Mouse (Mus musculus): ENCODE measurements around the gene Agxt. TPM values are rescaled to one million over a fixed set of nuclear protein-coding genes. Genes with fewer than 3 reads are reported as not detected.

The Agxt gene
- total and polyA plus RNA-seq, 3 experiments: not detected

DNA sequence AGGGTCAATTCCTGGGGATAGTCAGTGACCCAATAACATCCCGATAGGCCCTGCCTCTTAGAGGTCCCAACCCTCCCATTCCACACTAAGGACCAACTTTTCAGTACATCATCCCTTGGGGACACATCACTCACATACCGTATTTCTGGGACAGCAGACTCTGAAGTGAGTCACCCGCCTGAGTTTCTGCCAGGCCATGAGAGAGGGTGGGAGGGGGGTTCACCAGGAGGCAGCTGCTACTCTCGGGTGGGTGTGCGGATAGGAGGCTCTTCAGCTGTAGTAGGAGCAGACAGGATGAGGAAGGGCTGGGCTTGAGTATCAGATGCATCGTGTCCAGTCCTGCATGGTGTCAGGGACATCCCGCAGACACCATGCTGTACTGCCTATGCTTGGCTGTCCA lies 4.7 kb downstream of the Agxt start:
- Histone ChIP-seq H3K4me3 (ENCODE audit: low read depth, low read length) (no peak overlapping the region), H3K9me3 (replicated peaks) (no peaks in the 10 kb centered on the region), H3K27me3 (ENCODE audit: insufficient read depth, low read length) (peaks cover 2% of the 10 kb centered on the region; the same call in 1 of the 2 replicates), H3K4me1 (ENCODE audit: insufficient read depth, low read depth, low read length) (no peaks in the 10 kb centered on the region), H3K36me3 (replicated peaks) (no peaks in the 10 kb centered on the region)
- TF ChIP-seq POLR2AphosphoS5 (IDR thresholded peaks at IDR 0.05; ENCODE audit: insufficient replicate concordance, low read depth, low read length): no peak
- no peak for TF ChIP-seq GATA2 (IDR thresholded peaks at IDR 0.05; ENCODE audit: borderline replicate concordance, low read depth, low read length)
- no peak for TF ChIP-seq TAL1 (conservative IDR thresholded peaks at IDR 0.05; ENCODE audit: low read depth, low read length)
- no peak for TF ChIP-seq CTCF (IDR thresholded peaks at IDR 0.05; ENCODE audit: low read depth, low read length)
- no peak for TF ChIP-seq GATA1 (IDR thresholded peaks at IDR 0.05; ENCODE audit: borderline replicate concordance, low read length)
- DNase-seq (ENCODE audit: low spot score) (no peak), ATAC-seq (ENCODE audit: extremely low read depth, insufficient number of reproducible peaks, low FRiP score, poor library complexity, severe bottlenecking) (no peak)

DNA sequence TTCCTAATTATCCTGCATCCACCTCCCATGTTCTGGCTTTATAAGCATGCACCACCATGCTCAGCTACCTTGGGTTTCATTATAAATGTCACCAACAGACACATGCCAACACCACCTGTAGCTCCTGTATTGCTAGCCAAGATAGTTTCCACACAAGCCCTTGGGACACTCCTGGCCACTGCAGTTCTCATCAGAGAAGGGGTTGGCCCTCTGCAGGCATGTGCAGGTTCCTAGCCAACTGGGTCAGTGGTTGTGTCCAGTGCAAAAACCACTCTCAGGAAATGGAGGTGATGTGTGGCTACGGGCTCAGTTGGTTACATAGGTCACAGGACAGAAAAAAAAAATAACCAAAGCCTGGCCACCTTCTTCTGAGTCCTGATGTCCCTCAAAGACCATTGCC lies 7.8 kb downstream of the Agxt start:
- Histone ChIP-seq H3K4me3 (ENCODE audit: low read depth, low read length) (no peak overlapping the region), H3K36me3 (replicated peaks) (no peaks in the 10 kb centered on the region), H3K9me3 (replicated peaks) (no peaks in the 10 kb centered on the region), H3K27me3 (ENCODE audit: insufficient read depth, low read length) (peaks cover 2% of the 10 kb centered on the region; the same call in 1 of the 2 replicates), H3K4me1 (ENCODE audit: insufficient read depth, low read depth, low read length) (no peaks in the 10 kb centered on the region)
- no peak for DNase-seq (ENCODE audit: low spot score)
- no peak for TF ChIP-seq TAL1 (conservative IDR thresholded peaks at IDR 0.05; ENCODE audit: low read depth, low read length)
- TF ChIP-seq GATA2 (IDR thresholded peaks at IDR 0.05; ENCODE audit: borderline replicate concordance, low read depth, low read length): no peak
- no peak for TF ChIP-seq CTCF (IDR thresholded peaks at IDR 0.05; ENCODE audit: low read depth, low read length)
- TF ChIP-seq POLR2AphosphoS5 (IDR thresholded peaks at IDR 0.05; ENCODE audit: insufficient replicate concordance, low read depth, low read length): no peak
- no peak for ATAC-seq (ENCODE audit: extremely low read depth, insufficient number of reproducible peaks, low FRiP score, poor library complexity, severe bottlenecking)

DNA sequence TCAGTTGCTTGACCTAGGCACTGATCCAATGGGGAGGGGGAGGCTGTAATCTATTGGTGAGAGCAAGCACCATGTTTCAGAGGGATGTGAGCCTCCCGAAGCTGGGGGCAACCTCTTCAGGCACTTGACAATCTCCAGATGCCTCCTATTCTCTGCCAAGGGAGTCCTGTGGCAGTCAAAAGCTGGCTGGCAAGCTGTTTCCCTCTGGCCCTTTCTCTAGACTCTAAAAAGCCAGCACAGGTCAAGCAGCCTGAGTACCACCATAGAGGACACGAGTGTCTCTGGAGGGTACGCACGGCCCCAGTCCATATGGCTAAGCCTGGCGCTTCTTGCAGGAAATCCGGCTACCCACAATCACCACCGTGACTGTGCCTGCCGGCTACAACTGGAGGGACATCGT lies 9.1 kb downstream of the Agxt start:
- no peak for TF ChIP-seq POLR2AphosphoS5 (IDR thresholded peaks at IDR 0.05; ENCODE audit: insufficient replicate concordance, low read depth, low read length)
- TF ChIP-seq CTCF (IDR thresholded peaks at IDR 0.05; ENCODE audit: low read depth, low read length): no peak
- no peak for TF ChIP-seq TAL1 (conservative IDR thresholded peaks at IDR 0.05; ENCODE audit: low read depth, low read length)
- TF ChIP-seq GATA2 (IDR thresholded peaks at IDR 0.05; ENCODE audit: borderline replicate concordance, low read depth, low read length): no peak
- no peak for TF ChIP-seq GATA1 (IDR thresholded peaks at IDR 0.05; ENCODE audit: borderline replicate concordance, low read length)
- Histone ChIP-seq H3K36me3 (replicated peaks) (no peaks in the 10 kb centered on the region), H3K4me1 (ENCODE audit: insufficient read depth, low read depth, low read length) (no peaks in the 10 kb centered on the region), H3K9me3 (replicated peaks) (no peaks in the 10 kb centered on the region), H3K27me3 (ENCODE audit: insufficient read depth, low read length) (peaks cover 2% of the 10 kb centered on the region; the same call in 1 of the 2 replicates), H3K4me3 (ENCODE audit: low read depth, low read length) (no peak overlapping the region)
- no peak for DNase-seq (ENCODE audit: low spot score)
- ATAC-seq (ENCODE audit: extremely low read depth, insufficient number of reproducible peaks, low FRiP score, poor library complexity, severe bottlenecking): no peak

DNA sequence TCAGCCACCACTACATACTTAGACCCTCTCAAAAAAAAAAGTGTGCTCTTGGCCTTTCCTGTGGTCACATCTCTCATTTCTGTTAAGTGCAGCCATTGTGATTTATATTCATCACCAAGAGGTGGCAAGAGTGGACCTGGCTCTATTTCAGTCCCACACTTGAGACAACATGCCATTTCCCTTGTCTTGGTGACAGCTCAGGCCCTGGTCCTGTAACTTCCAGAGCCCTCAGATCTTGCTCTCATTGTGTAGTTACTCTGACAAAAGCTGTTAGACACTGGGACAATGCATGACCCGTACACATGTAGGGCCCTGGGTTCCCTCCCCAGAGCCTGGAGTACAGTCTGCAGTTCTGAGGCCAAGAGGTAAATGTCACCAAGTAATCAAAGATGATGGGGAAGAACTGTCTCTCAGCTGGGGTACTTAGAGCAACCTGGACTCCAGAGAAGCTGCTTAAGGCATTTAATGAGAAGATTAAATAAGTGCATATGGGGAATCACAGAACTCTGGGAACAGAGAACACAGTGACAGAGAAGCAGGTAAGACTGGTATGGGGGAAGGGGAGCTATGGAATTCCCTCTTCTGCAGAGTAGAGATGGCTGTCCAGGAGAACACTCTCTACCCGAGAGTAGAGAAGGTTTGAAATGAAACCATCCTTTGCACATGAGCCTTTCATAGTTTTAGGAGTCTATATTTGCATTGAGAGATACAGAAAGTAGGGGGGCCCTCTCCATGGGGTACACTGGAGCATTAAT lies 16.0 kb downstream of the Agxt start:
- peaks cover 6% of the 10 kb centered on the region; the same call in 1 of the 2 replicates for H3K27me3 ChIP-seq (ENCODE audit: insufficient read depth, low read length)
- ATAC-seq (ENCODE audit: extremely low read depth, insufficient number of reproducible peaks, low FRiP score, poor library complexity, severe bottlenecking): no peak
- H3K4me1 ChIP-seq (ENCODE audit: insufficient read depth, low read depth, low read length): no peaks in the 10 kb centered on the region
- no peaks in the 10 kb centered on the region for H3K36me3 ChIP-seq (replicated peaks)
- no peak overlapping the region for H3K4me3 ChIP-seq (ENCODE audit: low read depth, low read length)
- no peak for DNase-seq (ENCODE audit: low spot score)
- no peaks in the 10 kb centered on the region for H3K9me3 ChIP-seq (replicated peaks)
- TF ChIP-seq POLR2AphosphoS5 (IDR thresholded peaks at IDR 0.05; ENCODE audit: insufficient replicate concordance, low read depth, low read length): no peak
- TF ChIP-seq TAL1 (conservative IDR thresholded peaks at IDR 0.05; ENCODE audit: low read depth, low read length): no peak
- no peak for TF ChIP-seq CTCF (IDR thresholded peaks at IDR 0.05; ENCODE audit: low read depth, low read length)
- TF ChIP-seq GATA1 (IDR thresholded peaks at IDR 0.05; ENCODE audit: borderline replicate concordance, low read length): no peak
- no peak for TF ChIP-seq GATA2 (IDR thresholded peaks at IDR 0.05; ENCODE audit: borderline replicate concordance, low read depth, low read length)

DNA sequence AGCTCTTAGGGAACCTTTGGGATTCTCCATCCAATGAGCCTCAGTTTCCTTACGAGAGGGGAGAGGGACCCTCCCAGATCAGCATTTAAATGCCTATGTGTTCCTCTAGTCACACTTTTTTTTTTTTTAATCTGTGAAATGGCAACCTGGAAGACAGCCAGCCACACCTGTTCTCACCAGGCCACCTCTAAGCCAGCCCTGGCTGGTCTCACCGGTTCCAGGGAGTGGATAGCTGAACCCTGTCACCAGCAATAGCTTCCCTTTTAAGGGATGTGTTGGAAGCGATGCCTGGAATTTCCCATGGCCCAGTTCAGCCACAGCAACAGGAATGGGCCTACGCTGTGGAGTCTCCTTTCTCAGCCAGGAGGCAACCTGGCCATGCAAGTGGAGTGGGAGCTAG lies 22.5 kb downstream of the Agxt start:
- TF ChIP-seq GATA2 (IDR thresholded peaks at IDR 0.05; ENCODE audit: borderline replicate concordance, low read depth, low read length): no peak
- H3K9me3 ChIP-seq (replicated peaks): no peaks in the 10 kb centered on the region
- H3K4me1 ChIP-seq (ENCODE audit: insufficient read depth, low read depth, low read length): no peaks in the 10 kb centered on the region
- no peak for DNase-seq (ENCODE audit: low spot score)
- H3K4me3 ChIP-seq (ENCODE audit: low read depth, low read length): no peak overlapping the region
- peaks cover 6% of the 10 kb centered on the region; the same call in 1 of the 2 replicates for H3K27me3 ChIP-seq (ENCODE audit: insufficient read depth, low read length)
- no peak for ATAC-seq (ENCODE audit: extremely low read depth, insufficient number of reproducible peaks, low FRiP score, poor library complexity, severe bottlenecking)
- H3K36me3 ChIP-seq (replicated peaks): no peaks in the 10 kb centered on the region

DNA sequence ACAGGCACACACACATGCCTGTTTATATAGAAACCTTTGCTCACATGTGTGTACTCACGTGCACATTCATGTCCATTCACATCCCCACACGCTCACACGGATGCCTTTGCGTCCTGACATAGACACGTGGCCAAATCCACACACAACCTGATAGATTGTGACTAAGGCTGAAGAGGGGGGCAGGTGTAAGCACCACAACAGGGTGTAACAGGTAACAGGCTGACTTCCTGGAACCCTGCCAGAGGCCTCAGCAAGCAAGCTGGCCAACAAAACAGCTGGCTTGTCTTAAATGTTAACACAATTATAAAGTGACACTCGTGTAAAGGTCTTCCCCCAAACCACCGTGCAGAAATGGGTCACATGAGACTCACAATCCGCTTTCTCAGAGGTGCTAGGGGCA lies 23.9 kb downstream of the Agxt start:
- DNase-seq (ENCODE audit: low spot score): no peak

More for the DNA sequence above, 23.9 kb downstream of the Agxt start:
- ATAC-seq (ENCODE audit: extremely low read depth, insufficient number of reproducible peaks, low FRiP score, poor library complexity, severe bottlenecking): no peak
- Histone ChIP-seq H3K27me3 (ENCODE audit: insufficient read depth, low read length) (no peaks in the 10 kb centered on the region), H3K36me3 (replicated peaks) (no peaks in the 10 kb centered on the region), H3K4me3 (ENCODE audit: low read depth, low read length) (no peak overlapping the region), H3K9me3 (replicated peaks) (no peaks in the 10 kb centered on the region), H3K4me1 (ENCODE audit: insufficient read depth, low read depth, low read length) (no peaks in the 10 kb centered on the region)
- TF ChIP-seq CTCF (IDR thresholded peaks at IDR 0.05; ENCODE audit: low read depth, low read length): no peak

Data from G1E (cell line).